Mouse (Mus musculus) midbrain, embryonic 10.5 days (tissue): ENCODE results near the gene Sppl2c. TPM values are rescaled to one million over a fixed set of nuclear protein-coding genes. Genes with fewer than 3 reads are reported as not detected.

Experiments used
- DNase-seq: peaks from one replicate; pipeline ENCODE4 v3.0.0-alpha.2; 2017; ENCODE audit warnings: low spot score
- H3K27ac ChIP-seq: fragments of 300-500 bp; sonication (generic); replicated peaks from 2 replicates; pipeline ENCODE4 v1.5.1; 2016; ENCODE audit warnings: mild to moderate bottlenecking
- H3K27me3 ChIP-seq: fragments of 300-500 bp; sonication (generic); 2 replicates; pipeline ENCODE4 v1.6.1; 2016; ENCODE audit warnings: low read depth, mild to moderate bottlenecking; ENCODE audit not compliant: poor library complexity, severe bottlenecking
- H3K36me3 ChIP-seq: fragments of 300-500 bp; sonication (generic); 2 replicates; pipeline ENCODE4 v1.6.1; 2016; ENCODE audit warnings: mild to moderate bottlenecking, moderate library complexity
- H3K4me1 ChIP-seq: fragments of 300-500 bp; sonication (generic); 2 replicates; pipeline ENCODE4 v1.6.1; 2016
- H3K4me3 ChIP-seq: fragments of 300-500 bp; sonication (generic); 2 replicates; pipeline ENCODE4 v1.5.1; 2016; ENCODE audit warnings: mild to moderate bottlenecking, moderate library complexity
- H3K9me3 ChIP-seq: fragments of 300-500 bp; sonication (generic); replicated peaks from 2 replicates; pipeline ENCODE4 v1.6.1; 2016; ENCODE audit warnings: mild to moderate bottlenecking
- WGBS: fragments of 180-500 bp; shearing (Covaris S2); methylation state at CpG from one replicate; pipeline ENCODE4 v1.1.7; 2016; 5-methylcytosine and 5-hydroxymethylcytosine counted together
- polyA plus RNA-seq: library from polyadenylated mRNA; unstranded; fragments of >200 nt; fragmentation: Nextera tagmentation; extraction: Ambion mirVana; gene quantifications from 2 replicates; pipeline ENCODE4 v1.2.1, GENCODE M21; 2016

Gene Sppl2c
- polyA plus RNA-seq, 1 experiment from 2014 or later = not detected

DNA sequence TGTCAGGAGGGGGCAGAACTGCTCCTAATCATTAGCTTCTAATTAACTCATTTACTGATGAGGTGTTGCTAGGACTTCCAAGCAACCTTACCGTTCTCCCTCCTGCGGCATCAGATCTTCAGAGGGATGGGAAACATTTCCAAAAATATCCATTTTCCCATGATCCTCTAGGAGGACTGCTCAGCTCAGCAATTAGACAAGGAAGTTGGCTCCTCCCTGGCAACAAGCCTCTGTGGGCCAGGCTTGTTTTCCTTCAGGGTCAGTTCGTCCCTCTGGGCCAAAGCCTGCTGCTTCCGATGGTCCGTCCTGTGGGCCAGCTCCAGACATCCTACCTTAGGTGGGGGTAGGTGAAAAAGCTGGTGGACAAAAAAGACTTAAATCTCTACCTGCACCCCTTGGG is 25.0 kb upstream of the Sppl2c start:
- Histone ChIP-seq H3K27ac (no peak overlapping the region), H3K4me3 (no peak overlapping the region), H3K27me3 (peaks cover 35% of the 10 kb centered on the region), H3K4me1 (peaks cover 20% of the 10 kb centered on the region), H3K9me3 (no peaks in the 10 kb centered on the region), H3K36me3 (no peaks in the 10 kb centered on the region)
- WGBS = 89% methylated on average over 5 of the region's 5 CpGs
- no peak for DNase-seq

DNA sequence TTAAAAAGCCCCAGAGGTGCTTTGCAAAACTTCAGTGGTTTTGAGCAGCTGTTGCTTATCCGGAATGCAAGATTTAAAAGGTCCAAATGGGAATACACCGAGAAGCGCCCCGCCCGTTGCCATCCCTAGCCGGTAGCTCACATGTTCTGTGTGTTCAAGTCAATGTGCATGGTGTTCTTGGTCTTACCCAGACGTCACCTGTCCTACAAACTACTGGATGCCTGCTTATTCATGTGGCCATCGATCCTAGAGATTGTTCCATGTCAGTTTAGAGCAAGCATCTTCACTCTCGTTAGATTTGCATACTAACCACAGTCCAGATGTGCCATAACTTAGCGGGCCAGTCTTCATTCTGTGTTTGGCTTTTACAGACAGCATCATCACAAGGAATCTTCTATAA is 21.9 kb upstream of the Sppl2c start:
- WGBS = 93% methylated on average over 10 of the region's 10 CpGs
- peaks cover 11% of the 10 kb centered on the region; the same call in 1 of the 2 replicates for H3K27me3 ChIP-seq
- no peaks in the 10 kb centered on the region for H3K4me1 ChIP-seq
- no peaks in the 10 kb centered on the region for H3K36me3 ChIP-seq
- no peak overlapping the region for H3K4me3 ChIP-seq
- no peaks in the 10 kb centered on the region for H3K9me3 ChIP-seq
- no peak for DNase-seq
- no peak overlapping the region for H3K27ac ChIP-seq

DNA sequence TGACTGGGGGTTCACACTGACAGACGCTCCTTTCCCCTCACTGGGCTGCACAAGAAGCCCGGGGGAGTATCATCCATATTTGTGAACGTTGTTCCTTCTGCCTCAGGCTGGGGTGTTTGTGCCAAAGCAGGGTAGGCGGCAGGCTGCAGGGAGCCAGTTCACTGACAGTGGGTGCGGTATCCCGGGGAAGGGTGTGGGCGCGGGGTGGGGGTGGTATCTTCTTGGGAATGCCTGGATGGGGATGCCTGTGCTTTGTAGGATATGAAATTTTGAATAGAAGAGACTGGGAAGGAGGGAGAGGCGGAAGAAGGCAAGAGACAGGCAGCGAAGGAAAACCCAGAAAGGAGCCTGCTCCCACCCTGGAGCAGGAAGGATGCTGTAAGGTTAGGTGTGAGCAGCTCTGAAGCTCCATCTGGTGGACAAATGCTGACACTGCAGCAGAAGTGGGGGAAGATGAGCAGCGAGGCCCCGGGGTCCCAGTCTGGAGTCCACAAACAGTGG is 14.8 kb upstream of the Sppl2c start:
- Histone ChIP-seq H3K4me3 (no peak overlapping the region), H3K4me1 (no peaks in the 10 kb centered on the region), H3K27me3 (0 out of 2 replicates have a peak, but pooled peaks cover 2% of the 10 kb centered on the region), H3K27ac (no peak overlapping the region), H3K9me3 (no peaks in the 10 kb centered on the region), H3K36me3 (no peaks in the 10 kb centered on the region)
- DNase-seq = peak; percentile 76
- 35% methylated on average over 12 of the region's 12 CpGs for WGBS

GRCm38 (mm10) chr11:104178893-104179292 is 7.2 kb upstream of the Sppl2c start:
- H3K4me1 ChIP-seq = peaks cover 5% of the 10 kb centered on the region; the same call in 1 of the 2 replicates
- no peak overlapping the region for H3K4me3 ChIP-seq
- 49% methylated on average over 7 of the region's 7 CpGs for WGBS
- no peak overlapping the region for H3K27ac ChIP-seq
- no peaks in the 10 kb centered on the region for H3K36me3 ChIP-seq
- no peak for DNase-seq
- no peaks in the 10 kb centered on the region for H3K27me3 ChIP-seq
- no peaks in the 10 kb centered on the region for H3K9me3 ChIP-seq

DNA sequence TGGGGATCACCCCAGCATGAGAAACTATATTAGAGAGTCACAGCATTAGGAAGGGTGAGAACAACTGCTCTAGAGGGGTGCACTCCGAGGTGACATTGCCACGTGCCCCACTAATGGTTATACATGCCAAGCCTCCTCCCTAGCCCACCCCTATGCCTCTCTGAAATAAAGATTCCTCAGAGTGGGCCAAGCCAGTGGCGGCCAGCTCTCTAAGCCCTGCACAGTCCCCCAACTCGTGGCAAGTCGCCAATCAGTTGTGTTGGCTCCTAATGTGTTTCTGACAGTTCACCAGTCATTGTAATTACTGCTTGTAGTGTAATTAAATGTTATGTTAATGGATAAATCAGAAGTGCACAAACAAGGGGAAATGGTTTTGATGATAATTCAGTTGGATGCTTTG is 6.3 kb upstream of the Sppl2c start:
- peaks cover 5% of the 10 kb centered on the region; the same call in 1 of the 2 replicates for H3K4me1 ChIP-seq
- H3K27ac ChIP-seq = no peak overlapping the region
- H3K36me3 ChIP-seq = no peaks in the 10 kb centered on the region
- no peak overlapping the region for H3K4me3 ChIP-seq
- DNase-seq = no peak
- no peaks in the 10 kb centered on the region for H3K27me3 ChIP-seq
- H3K9me3 ChIP-seq = no peaks in the 10 kb centered on the region
- WGBS = 82% methylated on average over 5 of the region's 5 CpGs

GRCm38 (mm10) chr11:104182141-104182540 is 4.0 kb upstream of the Sppl2c start:
- Histone ChIP-seq H3K4me3 (no peak overlapping the region), H3K27me3 (no peaks in the 10 kb centered on the region), H3K4me1 (peaks cover 5% of the 10 kb centered on the region; the same call in 1 of the 2 replicates), H3K27ac (no peak overlapping the region), H3K9me3 (no peaks in the 10 kb centered on the region), H3K36me3 (no peaks in the 10 kb centered on the region)
- no peak for DNase-seq
- WGBS = 84% methylated on average over 3 of the region's 3 CpGs

DNA sequence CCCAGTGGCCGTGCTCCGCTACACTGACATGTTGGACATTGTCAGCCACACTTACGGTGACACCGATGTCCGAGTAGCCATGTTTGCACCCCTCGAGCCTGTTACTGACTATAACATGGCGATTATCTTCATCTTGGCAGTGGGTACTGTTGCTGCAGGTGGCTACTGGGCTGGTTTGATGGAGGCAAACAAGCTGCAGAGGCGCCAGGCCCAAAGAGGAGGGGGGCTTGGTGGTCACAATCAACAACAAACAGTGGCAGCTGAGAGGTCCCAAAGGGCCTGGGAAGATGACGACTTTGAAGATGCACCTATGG is 667 bp downstream of the Sppl2c start:
- 91% methylated on average over 9 of the region's 9 CpGs for WGBS
- H3K36me3 ChIP-seq = no peaks in the 10 kb centered on the region
- no peak overlapping the region for H3K27ac ChIP-seq

DNA sequence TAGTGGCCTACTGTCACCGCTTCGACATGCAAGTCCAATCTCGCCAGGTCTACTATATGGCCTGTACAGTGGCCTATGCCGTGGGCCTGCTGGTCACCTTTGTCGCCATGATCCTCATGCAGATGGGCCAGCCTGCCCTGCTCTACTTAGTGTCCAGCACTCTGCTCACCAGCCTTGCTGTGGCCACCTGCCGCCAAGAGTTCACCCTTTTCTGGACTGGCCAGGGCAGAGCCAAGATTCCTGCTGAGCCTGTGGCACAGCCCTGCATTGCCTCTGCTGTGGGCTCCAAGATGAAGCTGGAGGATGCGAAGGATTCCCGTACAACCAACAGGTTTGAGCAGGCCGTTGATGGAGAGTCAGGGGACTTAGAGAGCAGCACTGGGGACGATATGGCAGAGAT is 1.6 kb downstream of the Sppl2c start:
- Histone ChIP-seq H3K9me3 (no peaks in the 10 kb centered on the region), H3K27ac (no peak overlapping the region), H3K4me1 (no peaks in the 10 kb centered on the region), H3K27me3 (no peaks in the 10 kb centered on the region), H3K4me3 (no peak overlapping the region), H3K36me3 (no peaks in the 10 kb centered on the region)
- DNase-seq = no peak
- WGBS = 88% methylated on average over 10 of the region's 10 CpGs

More for the DNA sequence above, 667 bp downstream of the Sppl2c start:
- no peak for DNase-seq
- no peaks in the 10 kb centered on the region for H3K27me3 ChIP-seq
- no peaks in the 10 kb centered on the region for H3K4me1 ChIP-seq
- H3K4me3 ChIP-seq = no peak overlapping the region
- H3K9me3 ChIP-seq = no peaks in the 10 kb centered on the region

DNA sequence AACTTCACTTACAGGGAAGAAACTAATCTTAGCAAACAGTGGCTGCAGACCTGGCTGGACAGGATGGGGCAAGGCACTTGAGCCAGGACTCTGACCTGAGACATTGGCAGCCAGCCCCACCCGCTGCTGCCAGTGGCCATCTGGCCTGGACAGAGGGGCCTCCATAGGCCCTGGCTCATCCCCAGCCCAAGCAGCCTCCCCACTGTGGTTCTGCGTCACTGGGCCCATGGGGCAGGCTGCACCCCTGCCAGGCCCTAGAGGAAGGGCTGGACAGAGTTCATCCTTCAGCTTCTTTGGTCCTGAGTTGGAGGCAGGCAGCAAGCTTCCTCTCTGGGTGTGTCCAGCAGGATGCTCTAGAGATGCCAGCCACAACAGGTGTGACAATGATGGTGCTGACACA is 3.9 kb downstream of the Sppl2c start:
- Histone ChIP-seq H3K27me3 (no peaks in the 10 kb centered on the region), H3K9me3 (no peaks in the 10 kb centered on the region), H3K4me1 (no peaks in the 10 kb centered on the region), H3K4me3 (no peak overlapping the region), H3K36me3 (no peaks in the 10 kb centered on the region), H3K27ac (no peak overlapping the region)
- DNase-seq = no peak
- 83% methylated on average over 2 of the region's 2 CpGs for WGBS

GRCm38 (mm10) chr11:104195382-104195781 is 9.3 kb downstream of the Sppl2c start:
- Histone ChIP-seq H3K36me3 (no peaks in the 10 kb centered on the region), H3K27ac (no peak overlapping the region), H3K4me3 (no peak overlapping the region), H3K4me1 (no peaks in the 10 kb centered on the region), H3K27me3 (peaks cover 15% of the 10 kb centered on the region; the same call in 1 of the 2 replicates), H3K9me3 (no peaks in the 10 kb centered on the region)
- WGBS = 81% methylated on average over 11 of the region's 11 CpGs
- no peak for DNase-seq

DNA sequence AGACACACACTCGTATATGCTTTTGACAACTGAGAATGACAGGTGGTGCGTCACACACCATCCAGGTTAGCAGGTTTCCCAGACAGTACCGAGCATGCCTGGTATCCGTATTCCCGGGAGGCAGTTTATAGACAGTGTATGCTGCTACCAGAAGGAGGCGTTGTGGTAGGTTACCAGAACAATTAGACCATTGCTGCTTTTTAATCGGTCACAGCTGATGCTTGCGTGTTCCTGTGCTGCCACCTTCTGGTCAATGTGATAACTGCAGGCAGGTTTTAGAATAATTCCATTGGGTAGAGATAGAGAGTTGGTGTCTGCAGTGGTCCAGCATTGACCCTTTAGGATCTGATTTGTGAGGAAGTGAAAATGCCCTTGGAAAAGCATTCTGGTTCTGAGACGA is 9.7 kb downstream of the Sppl2c start:
- no peak overlapping the region for H3K27ac ChIP-seq
- 10% methylated on average over 9 of the region's 9 CpGs for WGBS
- H3K36me3 ChIP-seq = no peaks in the 10 kb centered on the region
- no peaks in the 10 kb centered on the region for H3K4me1 ChIP-seq
- H3K4me3 ChIP-seq = no peak overlapping the region
- H3K9me3 ChIP-seq = no peaks in the 10 kb centered on the region
- H3K27me3 ChIP-seq = peaks cover 15% of the 10 kb centered on the region; the same call in 1 of the 2 replicates
- peak; percentile 83 for DNase-seq

- H3K4me1 ChIP-seq = no peaks in the 10 kb centered on the region
- H3K36me3 ChIP-seq = no peaks in the 10 kb centered on the region
- peaks cover 11% of the 10 kb centered on the region; the same call in 1 of the 2 replicates for H3K9me3 ChIP-seq
- no peak overlapping the region for H3K4me3 ChIP-seq
- peaks cover 15% of the 10 kb centered on the region; the same call in 1 of the 2 replicates for H3K27me3 ChIP-seq
- no peak overlapping the region for H3K27ac ChIP-seq
- 8% methylated on average over 10 of the region's 10 CpGs for WGBS
- peak; percentile 28 for DNase-seq
Measured at GRCm38 (mm10) chr11:104197861-104198260, 11.7 kb downstream of the Sppl2c start.

GRCm38 (mm10) chr11:104203271-104203670 is 17.1 kb downstream of the Sppl2c start:
- DNase-seq = no peak
- H3K27ac ChIP-seq = no peak overlapping the region
- WGBS = 82% methylated on average over 3 of the region's 3 CpGs
- no peaks in the 10 kb centered on the region for H3K36me3 ChIP-seq
- H3K4me3 ChIP-seq = no peak overlapping the region
- H3K4me1 ChIP-seq = no peaks in the 10 kb centered on the region
- H3K27me3 ChIP-seq = peaks cover 2% of the 10 kb centered on the region; the same call in 1 of the 2 replicates
- H3K9me3 ChIP-seq = peaks cover 11% of the 10 kb centered on the region; the same call in 1 of the 2 replicates

GRCm38 (mm10) chr11:104206573-104206972 is 20.4 kb downstream of the Sppl2c start:
- WGBS = 91% methylated on average over 4 of the region's 4 CpGs
- H3K36me3 ChIP-seq = no peaks in the 10 kb centered on the region
- no peak for DNase-seq

More at GRCm38 (mm10) chr11:104206573-104206972, 20.4 kb downstream of the Sppl2c start:
- H3K9me3 ChIP-seq = peaks cover 10% of the 10 kb centered on the region; the same call in 1 of the 2 replicates
- H3K4me1 ChIP-seq = no peaks in the 10 kb centered on the region
- H3K4me3 ChIP-seq = no peak overlapping the region
- H3K27me3 ChIP-seq = no peaks in the 10 kb centered on the region
- H3K27ac ChIP-seq = no peak overlapping the region
